Comparison of ENCODE assay signal across 30 mouse cellular contexts in genomic region chr1:179887921-179888320, GRCm38 (mm10).
DNase-seq lines count a peak whose midpoint lies in the region; ATAC-seq and TF ChIP-seq lines count a peak whose summit lies in the region.
"Had no signal": no experiment of that assay in that cellular context is flagged by ENCODE, and none has a peak within 500 bp of the region (broad histone marks: within the 10 kb centered on the region; RNA-seq: fewer than 3 reads in every experiment).

No protein-coding gene starts in this region.

- no peak overlapping the region for H3K4me2 ChIP-seq in embryonic facial prominence, embryonic 14.5 days (ENCODE audit: low read depth, low read length)
- H3K4me2 ChIP-seq: forebrain, embryonic 12.5 days; heart, embryonic 11.5 days; hindbrain, embryonic 12.5 days; midbrain, embryonic 15.5 days had no signal

- H3K36me3 ChIP-seq in embryonic facial prominence, embryonic 14.5 days (ENCODE audit: control insufficient read depth, insufficient read depth, low read length) = no peaks in the 10 kb centered on the region
- H3K36me3 ChIP-seq: forebrain, embryonic 12.5 days; hindbrain, embryonic 12.5 days; midbrain, embryonic 15.5 days had no signal

- no peak for TF ChIP-seq CTCF in layer of hippocampus, adult 2 months (conservative IDR thresholded peaks at IDR 0.05)
- TF ChIP-seq CTCF in Patski (IDR thresholded peaks at IDR 0.05) = no peak

- H3K4me3 ChIP-seq in layer of hippocampus, adult 2 months = no peak overlapping the region
- no peak overlapping the region for H3K4me3 ChIP-seq in embryonic facial prominence, embryonic 14.5 days (ENCODE audit: low read depth, low read length)
- H3K4me3 ChIP-seq: forebrain, embryonic 12.5 days; gastrocnemius, adult 2 months; hindbrain, embryonic 12.5 days; midbrain, embryonic 15.5 days had no signal

- peak; percentile 79 for ATAC-seq in Patski
- ATAC-seq in embryonic facial prominence, embryonic 14.5 days (ENCODE audit: low read depth) = peak; percentile 71; the same call in 1 of the 2 replicates
- ATAC-seq: intestine, postnatal 0 days; midbrain, embryonic 15.5 days had no signal

- intact Hi-C loops in left cerebral cortex, postnatal 14 days (cut with DNase I) = no loop called here

- H3K4me1 ChIP-seq in embryonic facial prominence, embryonic 14.5 days (ENCODE audit: control insufficient read depth, insufficient read depth, low read length) = peaks cover 11% of the 10 kb centered on the region; the same call in 1 of the 2 replicates
- H3K4me1 ChIP-seq: forebrain, embryonic 12.5 days; midbrain, embryonic 15.5 days had no signal

- H3K27ac ChIP-seq in layer of hippocampus, adult 2 months = no peak overlapping the region
- no peak overlapping the region for H3K27ac ChIP-seq in embryonic facial prominence, embryonic 14.5 days (replicated peaks; ENCODE audit: low read depth, low read length)
- H3K27ac ChIP-seq: forebrain, embryonic 12.5 days; gastrocnemius, adult 2 months; hindbrain, embryonic 12.5 days; liver, embryonic 14.5 days; macrophage; midbrain, embryonic 15.5 days; stomach, postnatal 0 days had no signal

- peak; percentile 1 for DNase-seq in layer of hippocampus, adult 11-12 months (ENCODE audit: low spot score)
- DNase-seq in layer of hippocampus, adult 2 months (ENCODE audit: low spot score in 2 of 2) = no peak
- DNase-seq in Muller cell, postnatal 12 days (ENCODE audit: inconsistent ontology term) = peak; percentile 90
- DNase-seq in Patski (ENCODE audit: low read depth, low spot score) = peak; percentile 34
- peak; percentile 79 for DNase-seq in embryonic facial prominence, embryonic 14.5 days (ENCODE audit: low spot score)
- no peak for DNase-seq in spleen, postnatal 10 days (ENCODE audit: low spot score in 2 of 2)
- no peak for DNase-seq in gastrocnemius, adult 18-20 months (ENCODE audit: low spot score)
- no peak for DNase-seq in left cerebral cortex, postnatal 14 days (ENCODE audit: low spot score in 2 of 2)
- DNase-seq: adrenal gland, postnatal 14 days; cerebellum, adult 11 months; cerebellum, adult 9-10 months; gastrocnemius, adult 2 months; gastrocnemius, postnatal 36 days; heart, adult 18-20 months; heart, postnatal 36 days; kidney, postnatal 25 days; liver; lung, adult 2 months; lung, postnatal 10 days; right cerebral cortex, adult 18-20 months; spleen, adult 18-20 months had no signal

- in situ Hi-C loops in Patski (cut with MboI; ENCODE audit: low pct_unique_long_range_greater_than_20kb) = no loop called here

- no peaks in the 10 kb centered on the region for H3K9me3 ChIP-seq in embryonic facial prominence, embryonic 14.5 days (ENCODE audit: control insufficient read depth, low read length)
- H3K9me3 ChIP-seq: forebrain, embryonic 12.5 days; hindbrain, embryonic 12.5 days; midbrain, embryonic 15.5 days had no signal

- no peak overlapping the region for H3K9ac ChIP-seq in embryonic facial prominence, embryonic 14.5 days (ENCODE audit: low read depth, low read length)
- H3K9ac ChIP-seq: forebrain, embryonic 12.5 days; hindbrain, embryonic 12.5 days; liver, embryonic 14.5 days; midbrain, embryonic 15.5 days had no signal

- WGBS in embryonic facial prominence, embryonic 14.5 days = 33% methylated on average over 9 of the region's 9 CpGs

- H3K27me3 ChIP-seq in Patski = no peaks in the 10 kb centered on the region
- H3K27me3 ChIP-seq in embryonic facial prominence, embryonic 14.5 days (replicated peaks; ENCODE audit: control insufficient read depth, insufficient read depth, low read length) = no peaks in the 10 kb centered on the region
- H3K27me3 ChIP-seq: CH12.LX; forebrain, embryonic 12.5 days; hindbrain, embryonic 12.5 days; midbrain, embryonic 15.5 days had no signal

- CTCF ChIA-PET in Patski (lab: Charles Lee) = interaction anchor here (1.3 kb wide), 2 partner anchors 29 kb away, joined by 3 read pairs; no protein-coding TSS in a partner anchor

- POLR2A ChIA-PET in Patski (lab: Charles Lee) = interaction anchor here (0.5 kb wide), 1 partner anchor 130 kb away, joined by 4 read pairs; no protein-coding TSS in a partner anchor

Comparison
In these comparisons a context has a peak if more than half of its experiments do, and no peak if none do; other contexts are left out.
1. DNase-seq: peak in layer of hippocampus, adult 11-12 months (single experiment), Muller cell, postnatal 12 days (single experiment), Patski (single experiment) and embryonic facial prominence, embryonic 14.5 days (single experiment); none in layer of hippocampus, adult 2 months (0 of 2), spleen, postnatal 10 days (0 of 2), gastrocnemius, adult 18-20 months (single experiment) and left cerebral cortex, postnatal 14 days (0 of 2).